Mouse (Mus musculus) midbrain, embryonic 10.5 days (tissue): Measurements from ENCODE around the gene Phox2a. TPM values are rescaled to one million over a fixed set of nuclear protein-coding genes. Genes with fewer than 3 reads are reported as not detected.

ENCODE experiments used
- DNase-seq: peaks from one replicate; pipeline ENCODE4 v3.0.0-alpha.2; 2017; ENCODE audit warnings: low spot score
- H3K27ac ChIP-seq: fragments of 300-500 bp; sonication (generic); replicated peaks from 2 replicates; pipeline ENCODE4 v1.5.1; 2016; ENCODE audit warnings: mild to moderate bottlenecking
- H3K27me3 ChIP-seq: fragments of 300-500 bp; sonication (generic); 2 replicates; pipeline ENCODE4 v1.6.1; 2016; ENCODE audit warnings: low read depth, mild to moderate bottlenecking; ENCODE audit not compliant: poor library complexity, severe bottlenecking
- H3K36me3 ChIP-seq: fragments of 300-500 bp; sonication (generic); 2 replicates; pipeline ENCODE4 v1.6.1; 2016; ENCODE audit warnings: mild to moderate bottlenecking, moderate library complexity
- H3K4me1 ChIP-seq: fragments of 300-500 bp; sonication (generic); 2 replicates; pipeline ENCODE4 v1.6.1; 2016
- H3K4me3 ChIP-seq: fragments of 300-500 bp; sonication (generic); 2 replicates; pipeline ENCODE4 v1.5.1; 2016; ENCODE audit warnings: mild to moderate bottlenecking, moderate library complexity
- H3K9me3 ChIP-seq: fragments of 300-500 bp; sonication (generic); replicated peaks from 2 replicates; pipeline ENCODE4 v1.6.1; 2016; ENCODE audit warnings: mild to moderate bottlenecking
- WGBS: fragments of 180-500 bp; shearing (Covaris S2); methylation state at CpG from one replicate; pipeline ENCODE4 v1.1.7; 2016; 5-methylcytosine and 5-hydroxymethylcytosine counted together
- polyA plus RNA-seq: library from polyadenylated mRNA; unstranded; fragments of >200 nt; fragmentation: Nextera tagmentation; extraction: Ambion mirVana; gene quantifications from 2 replicates; pipeline ENCODE4 v1.2.1, GENCODE M21; 2016

Gene Phox2a
- polyA plus RNA-seq, 1 experiment from 2014 or later = 2.0 TPM

DNA sequence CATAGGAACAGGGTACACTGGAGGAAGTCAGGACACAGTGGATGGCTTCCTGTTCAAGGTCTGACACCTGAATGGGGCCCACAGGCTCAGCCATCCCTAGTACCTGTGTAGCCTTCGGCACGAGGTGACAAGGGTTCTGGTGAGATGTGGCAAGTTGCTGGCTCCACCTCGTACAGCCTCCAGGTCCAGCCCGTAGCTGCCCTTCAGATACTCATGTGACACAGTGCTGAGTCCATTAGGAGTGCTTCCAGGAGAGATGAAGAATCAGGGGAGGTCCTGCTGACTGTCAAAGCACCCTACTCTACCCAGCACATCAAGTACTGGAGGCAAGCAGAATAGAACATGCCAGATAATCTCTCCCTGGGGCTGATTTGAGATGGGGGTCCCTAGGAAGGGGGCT is 14.3 kb downstream of the Phox2a start:
- peaks cover 35% of the 10 kb centered on the region for H3K4me1 ChIP-seq
- no peak overlapping the region for H3K4me3 ChIP-seq
- WGBS = 95% methylated on average over 4 of the region's 4 CpGs
- no peak overlapping the region for H3K27ac ChIP-seq
- H3K27me3 ChIP-seq = no peaks in the 10 kb centered on the region
- H3K36me3 ChIP-seq = peaks cover 75% of the 10 kb centered on the region
- no peak for DNase-seq
- 0 out of 2 replicates have a peak, but pooled peaks cover 6% of the 10 kb centered on the region for H3K9me3 ChIP-seq

DNA sequence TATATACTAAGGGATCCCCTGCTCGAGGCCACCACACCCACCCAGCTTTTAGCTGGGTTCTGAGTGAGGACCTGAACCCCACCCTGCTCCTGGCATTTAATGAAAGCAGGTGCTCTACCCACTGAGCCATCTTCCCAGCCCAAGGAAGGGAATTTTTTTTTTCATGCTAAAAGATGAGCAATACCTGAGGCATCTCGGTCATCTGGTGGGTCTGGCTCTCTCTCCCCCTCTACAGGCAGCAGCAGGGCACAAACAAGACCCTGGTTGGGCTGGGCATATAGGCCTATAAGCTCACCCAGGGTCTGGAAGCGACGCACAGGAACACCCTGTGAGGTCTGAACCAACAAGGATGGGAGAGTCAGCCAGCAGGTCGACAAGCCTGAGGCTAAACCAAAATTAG is 15.2 kb downstream of the Phox2a start:
- DNase-seq = no peak
- Histone ChIP-seq H3K4me1 (peaks cover 41% of the 10 kb centered on the region), H3K27ac (no peak overlapping the region), H3K4me3 (no peak overlapping the region), H3K9me3 (0 out of 2 replicates have a peak, but pooled peaks cover 6% of the 10 kb centered on the region), H3K36me3 (peaks cover 65% of the 10 kb centered on the region), H3K27me3 (no peaks in the 10 kb centered on the region)
- WGBS = 75% methylated on average over 5 of the region's 5 CpGs

DNA sequence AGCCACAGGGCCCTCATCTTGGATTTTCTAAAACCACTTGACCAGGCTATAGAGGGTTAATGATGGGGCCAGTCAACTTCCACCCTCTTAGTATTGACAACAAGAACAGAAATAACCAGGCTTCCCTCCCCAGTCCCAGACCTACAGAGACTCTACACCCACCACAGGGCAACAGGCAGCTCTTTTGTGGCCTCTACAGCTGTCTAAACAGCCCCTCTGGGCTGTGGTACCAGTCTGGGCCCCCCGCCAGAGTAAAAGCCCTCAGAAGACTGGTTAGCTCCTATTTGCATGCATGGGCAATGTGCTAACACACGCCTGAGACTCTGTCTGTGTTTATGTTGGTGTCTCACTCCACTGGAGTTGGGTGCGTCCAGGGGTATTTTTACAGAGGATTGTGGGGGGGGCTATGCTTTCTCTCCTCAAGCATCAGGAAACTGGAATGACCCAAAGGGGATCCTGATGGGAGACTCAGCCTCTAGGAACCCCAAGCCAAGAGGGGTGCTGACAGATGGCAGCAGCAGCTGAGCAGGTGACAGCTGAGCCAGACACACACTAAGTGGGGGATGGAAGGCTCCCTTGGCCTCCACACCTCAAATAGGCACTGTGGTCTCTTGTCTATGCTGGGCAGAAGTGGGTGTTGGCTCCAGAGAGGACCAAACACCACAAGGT is 15.9 kb downstream of the Phox2a start:
- H3K27me3 ChIP-seq = no peaks in the 10 kb centered on the region
- 70% methylated on average over 3 of the region's 3 CpGs for WGBS
- 0 out of 2 replicates have a peak, but pooled peaks cover 6% of the 10 kb centered on the region for H3K9me3 ChIP-seq
- H3K4me1 ChIP-seq = peaks cover 48% of the 10 kb centered on the region
- peak overlapping the region; percentile 73; the same call in 1 of the 2 replicates for H3K4me3 ChIP-seq
- H3K36me3 ChIP-seq = peaks cover 58% of the 10 kb centered on the region
- DNase-seq = no peak
- peak overlapping the region; percentile 96 for H3K27ac ChIP-seq

DNA sequence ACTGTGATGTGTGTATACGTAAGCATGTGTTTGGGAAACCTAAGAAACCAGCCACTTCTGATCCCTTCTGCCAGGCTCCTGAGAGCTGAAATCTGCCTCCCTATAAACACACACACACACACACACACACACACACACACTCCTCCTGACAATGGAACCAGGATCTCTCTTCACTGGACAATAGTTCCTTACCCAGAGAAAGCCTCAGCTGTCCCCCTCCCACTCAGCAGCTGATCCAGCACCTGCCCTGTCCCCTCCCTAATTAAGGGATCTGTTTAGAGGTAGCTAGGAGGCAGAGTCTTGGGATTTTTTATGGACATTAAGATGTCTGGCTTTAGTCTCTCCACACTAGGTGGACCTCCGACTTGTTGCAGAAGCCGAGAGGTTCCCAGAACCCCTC is 16.8 kb downstream of the Phox2a start:
- peaks cover 50% of the 10 kb centered on the region for H3K4me1 ChIP-seq

DNA sequence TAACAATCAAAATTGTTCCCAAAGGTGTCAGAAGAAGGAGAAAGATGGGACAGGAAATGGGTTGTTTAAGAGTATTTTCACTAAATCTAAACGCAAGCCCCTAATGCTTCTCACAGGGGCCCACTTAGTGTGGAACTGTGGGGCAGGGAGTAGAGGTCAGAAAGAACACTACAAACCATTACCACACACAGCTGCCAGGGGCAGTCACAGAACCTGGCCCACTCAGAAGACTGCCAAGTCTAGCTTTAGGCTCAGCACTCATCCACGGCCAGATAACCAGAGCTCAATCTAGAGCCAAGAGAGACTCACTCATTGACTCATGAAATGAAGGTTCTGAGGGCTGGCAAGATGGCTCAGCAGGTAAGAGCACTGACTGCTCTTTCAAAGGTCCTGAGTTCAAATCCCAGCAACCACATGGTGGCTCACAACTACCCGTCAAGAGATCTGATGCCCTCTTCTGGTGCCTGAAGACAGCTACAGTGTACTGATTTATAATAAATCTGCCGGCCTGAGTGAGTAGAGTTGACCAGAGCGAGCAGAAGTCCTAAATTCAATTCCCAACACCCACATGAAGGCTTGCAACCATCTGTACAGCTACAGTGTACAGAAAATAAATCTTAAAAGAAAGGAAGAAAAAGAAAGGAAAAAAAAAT is 17.5 kb downstream of the Phox2a start:
- peak overlapping the region; percentile 96 for H3K27ac ChIP-seq
- peaks cover 50% of the 10 kb centered on the region for H3K4me1 ChIP-seq
- peak; percentile 23 for DNase-seq
- no peaks in the 10 kb centered on the region for H3K27me3 ChIP-seq
- 0 out of 2 replicates have a peak, but pooled peaks cover 6% of the 10 kb centered on the region for H3K9me3 ChIP-seq
- H3K4me3 ChIP-seq = peak overlapping the region; percentile 73
- 52% methylated on average over 5 of the region's 5 CpGs for WGBS
- peaks cover 43% of the 10 kb centered on the region for H3K36me3 ChIP-seq

More for the DNA sequence above, 16.8 kb downstream of the Phox2a start:
- H3K9me3 ChIP-seq = 0 out of 2 replicates have a peak, but pooled peaks cover 6% of the 10 kb centered on the region
- peaks cover 50% of the 10 kb centered on the region for H3K36me3 ChIP-seq
- no peak for DNase-seq
- peak overlapping the region; percentile 73 for H3K4me3 ChIP-seq
- 79% methylated on average over 3 of the region's 3 CpGs for WGBS
- H3K27me3 ChIP-seq = no peaks in the 10 kb centered on the region
- H3K27ac ChIP-seq = peak overlapping the region; percentile 96

DNA sequence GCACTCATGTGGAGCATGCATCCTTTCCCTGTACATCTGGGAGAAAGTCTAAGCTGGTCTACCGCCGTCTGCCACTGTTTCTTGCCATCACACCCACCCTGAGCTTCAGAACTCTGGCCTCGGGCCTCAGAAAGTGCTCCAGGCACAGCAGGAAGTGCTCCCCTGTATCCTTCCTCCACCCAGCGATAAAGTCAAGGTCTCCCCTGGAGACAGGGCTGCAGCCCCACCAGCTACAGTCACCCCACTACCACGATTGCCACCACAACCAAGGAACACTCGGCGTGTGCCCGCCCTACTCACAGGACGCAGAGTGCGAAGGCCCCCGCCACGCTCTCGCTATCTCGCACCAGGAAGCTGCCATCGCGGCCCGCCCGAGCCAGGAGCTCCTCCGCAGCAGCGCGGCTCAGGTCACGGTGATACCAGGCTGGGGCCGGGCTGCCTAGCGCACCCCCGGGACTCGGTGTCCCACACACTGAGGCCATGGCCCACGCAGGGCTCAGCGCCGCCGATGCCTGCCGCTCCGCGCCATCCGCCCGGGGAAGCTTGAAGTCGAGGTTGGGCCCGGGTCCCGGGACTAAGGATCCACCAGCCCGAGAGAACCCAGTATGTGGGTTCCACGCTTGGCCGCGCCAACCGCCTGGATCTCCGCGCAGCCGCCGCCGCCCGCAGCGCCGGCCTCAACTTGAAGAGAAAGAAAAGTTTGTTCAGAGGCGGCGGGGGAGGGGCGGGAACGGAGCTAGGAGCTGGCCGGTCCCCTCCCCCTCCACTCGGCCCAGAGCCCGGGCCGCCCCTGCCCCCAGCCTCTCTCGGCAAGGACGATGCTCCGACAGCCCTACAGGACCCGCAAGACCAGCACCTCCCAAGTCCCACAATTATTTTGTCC is 18.4 kb downstream of the Phox2a start:
- Histone ChIP-seq H3K4me1 (peaks cover 50% of the 10 kb centered on the region), H3K36me3 (peaks cover 34% of the 10 kb centered on the region), H3K4me3 (peak overlapping the region; percentile 73), H3K27ac (peak overlapping the region; percentile 96), H3K27me3 (no peaks in the 10 kb centered on the region), H3K9me3 (no peaks in the 10 kb centered on the region)
- peak; percentile 86 for DNase-seq
- WGBS = under 1% methylated on average over 63 of the region's 63 CpGs

DNA sequence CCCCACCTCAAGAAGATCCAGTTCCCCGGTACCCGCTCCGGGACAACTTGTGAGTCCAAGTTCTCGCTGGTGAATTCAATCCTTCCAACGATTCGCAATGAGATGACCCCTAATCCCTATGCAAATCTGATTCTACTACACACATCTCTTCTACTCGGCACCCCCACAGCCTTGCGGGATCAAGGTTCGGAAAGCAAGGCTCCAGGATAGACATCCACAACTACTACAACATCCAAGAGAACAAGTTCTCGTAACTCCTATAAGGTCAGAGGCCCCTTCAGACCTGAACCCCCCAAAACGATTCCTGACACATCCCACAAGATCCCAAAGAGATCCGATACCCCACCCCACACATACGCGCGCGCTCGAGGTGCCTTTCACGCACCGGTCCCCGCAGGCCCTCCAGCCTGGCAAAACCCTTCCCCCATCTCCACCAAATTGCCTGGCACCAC is 19.1 kb downstream of the Phox2a start:
- peak overlapping the region; percentile 96 for H3K27ac ChIP-seq
- under 1% methylated on average over 20 of the region's 20 CpGs for WGBS
- H3K4me1 ChIP-seq = peaks cover 50% of the 10 kb centered on the region
- peak overlapping the region; percentile 73 for H3K4me3 ChIP-seq
- H3K27me3 ChIP-seq = no peaks in the 10 kb centered on the region
- peaks cover 27% of the 10 kb centered on the region for H3K36me3 ChIP-seq
- no peaks in the 10 kb centered on the region for H3K9me3 ChIP-seq
- DNase-seq = no peak

DNA sequence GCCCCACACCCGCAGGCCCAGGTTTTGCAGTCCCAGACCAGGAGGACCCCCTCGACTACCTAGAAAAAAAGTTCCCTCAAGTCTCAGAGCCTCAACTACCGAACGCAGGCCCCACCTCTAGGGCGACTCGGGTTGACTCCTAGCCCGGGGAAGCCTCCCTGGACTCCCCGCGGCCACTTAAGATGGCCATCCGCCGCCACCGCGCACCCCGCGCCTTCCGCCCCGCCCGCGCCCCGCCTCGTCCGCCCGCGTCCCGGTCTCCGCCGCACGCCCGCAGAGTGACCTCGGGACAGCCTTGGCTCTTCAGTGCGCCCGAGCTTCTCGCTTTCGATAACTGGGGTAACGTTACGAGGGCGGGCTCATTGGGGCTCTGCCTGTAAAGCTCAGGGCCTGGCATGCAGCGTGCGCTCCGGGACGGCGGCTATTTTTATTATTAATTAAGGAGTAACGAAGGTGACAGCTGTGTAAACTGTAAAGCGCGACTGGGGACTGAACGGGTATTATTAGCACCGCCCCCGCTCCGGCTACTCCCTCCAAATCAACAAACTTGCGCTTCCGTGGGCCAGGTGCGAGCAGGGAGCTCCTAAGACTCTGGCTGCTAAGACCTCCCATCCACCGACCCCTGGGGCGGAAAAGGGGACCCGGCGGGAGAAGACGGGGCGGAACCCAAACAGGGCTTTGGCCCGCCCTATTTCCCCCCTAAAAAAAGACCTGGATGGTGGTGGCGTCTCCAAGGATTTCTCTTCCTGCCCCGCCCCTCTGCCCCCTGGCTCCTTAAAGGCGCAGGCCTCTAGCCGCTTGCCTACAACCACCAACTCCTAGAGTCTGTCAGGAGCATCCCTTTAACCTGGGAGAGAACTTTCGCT is 19.7 kb downstream of the Phox2a start, which contains the start of gene Inppl1:
TSS of gene Inppl1 (minus strand) at position 624 of the 866 bp plus-strand sequence.
- H3K27me3 ChIP-seq = no peaks in the 10 kb centered on the region
- H3K4me1 ChIP-seq = peaks cover 50% of the 10 kb centered on the region
- peak within 1 kb of the TSS; percentile 73 for H3K4me3 ChIP-seq
- peak; percentile 89 for DNase-seq
- H3K27ac ChIP-seq = peak within 1 kb of the TSS; percentile 96
- under 1% methylated on average over 64 of the region's 64 CpGs for WGBS
- no peaks in the 10 kb centered on the region for H3K9me3 ChIP-seq
- H3K36me3 ChIP-seq = peaks cover 20% of the 10 kb centered on the region

DNA sequence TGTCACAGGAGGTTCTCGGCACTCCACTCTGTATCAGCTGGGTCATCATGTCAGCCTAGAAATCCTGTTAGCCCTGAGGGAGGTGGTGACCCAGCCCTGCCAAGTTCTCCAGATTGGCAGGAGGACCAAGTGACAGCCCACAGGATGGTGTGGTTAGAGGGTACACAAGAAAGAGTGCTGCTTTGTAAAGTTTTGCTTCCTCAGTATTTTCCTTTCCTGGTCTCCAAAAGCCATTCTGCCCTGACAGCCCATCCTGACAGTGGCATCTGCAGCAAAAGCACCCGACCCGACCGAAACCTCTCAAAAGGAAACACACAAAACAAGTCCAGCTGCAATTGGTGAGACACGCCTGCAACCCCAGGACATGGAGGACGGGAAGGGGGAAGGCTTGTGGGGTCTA is 26.1 kb downstream of the Phox2a start:
- H3K4me3 ChIP-seq = no peak overlapping the region
- no peaks in the 10 kb centered on the region for H3K36me3 ChIP-seq
- DNase-seq = no peak
- H3K27me3 ChIP-seq = no peaks in the 10 kb centered on the region
- no peaks in the 10 kb centered on the region for H3K9me3 ChIP-seq
- H3K4me1 ChIP-seq = peaks cover under 1% of the 10 kb centered on the region; the same call in 1 of the 2 replicates
- H3K27ac ChIP-seq = no peak overlapping the region
- WGBS = 85% methylated on average over 6 of the region's 6 CpGs

DNA sequence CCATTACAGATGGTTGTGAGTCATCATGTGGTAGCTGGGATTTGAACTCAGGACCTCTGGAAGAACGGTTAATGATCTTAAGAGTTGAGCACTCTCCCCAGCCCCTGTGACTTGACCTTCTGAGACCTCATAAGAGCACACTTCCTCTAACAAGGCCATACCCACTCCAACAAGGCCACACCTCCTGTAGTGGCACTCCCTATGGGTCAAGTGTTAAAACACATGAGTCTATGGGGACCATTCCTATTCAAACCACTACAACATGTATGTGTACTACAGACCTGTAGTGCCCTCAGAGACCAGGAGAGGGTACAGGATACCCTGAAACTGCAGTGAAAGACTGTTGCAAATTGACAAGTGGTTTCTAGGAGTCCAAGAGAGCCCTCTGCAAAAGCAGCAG is 29.8 kb downstream of the Phox2a start:
- H3K4me1 ChIP-seq = no peaks in the 10 kb centered on the region
- 97% methylated on average over 1 of the region's 1 CpGs for WGBS
- no peak overlapping the region for H3K4me3 ChIP-seq
- no peak overlapping the region for H3K27ac ChIP-seq
- no peaks in the 10 kb centered on the region for H3K27me3 ChIP-seq
- no peaks in the 10 kb centered on the region for H3K36me3 ChIP-seq
- H3K9me3 ChIP-seq = no peaks in the 10 kb centered on the region
- no peak for DNase-seq

DNA sequence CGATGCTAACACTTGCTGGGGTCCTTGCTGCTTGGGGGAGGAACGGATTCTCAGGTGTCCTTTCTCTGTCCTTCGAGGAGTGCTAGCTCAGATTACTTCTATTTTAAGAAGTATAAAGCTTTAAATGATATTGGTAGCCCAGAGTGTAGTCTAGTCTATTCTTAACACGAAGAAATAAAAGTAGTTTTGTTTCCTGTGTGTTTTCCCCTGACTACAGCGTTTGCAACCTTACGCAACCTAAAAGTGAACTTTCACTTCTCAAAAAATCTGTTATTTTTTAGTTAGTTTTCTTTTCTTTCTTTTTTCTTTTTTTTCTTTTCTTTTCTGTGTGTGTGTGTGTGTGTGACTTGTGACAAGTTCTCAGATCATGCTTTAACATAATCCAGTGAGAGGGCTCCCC is 33.6 kb downstream of the Phox2a start:
- no peak for DNase-seq
- Histone ChIP-seq H3K27ac (no peak overlapping the region), H3K27me3 (no peaks in the 10 kb centered on the region), H3K36me3 (no peaks in the 10 kb centered on the region), H3K4me1 (no peaks in the 10 kb centered on the region), H3K9me3 (no peaks in the 10 kb centered on the region), H3K4me3 (no peak overlapping the region)
- WGBS = 86% methylated on average over 6 of the region's 6 CpGs

DNA sequence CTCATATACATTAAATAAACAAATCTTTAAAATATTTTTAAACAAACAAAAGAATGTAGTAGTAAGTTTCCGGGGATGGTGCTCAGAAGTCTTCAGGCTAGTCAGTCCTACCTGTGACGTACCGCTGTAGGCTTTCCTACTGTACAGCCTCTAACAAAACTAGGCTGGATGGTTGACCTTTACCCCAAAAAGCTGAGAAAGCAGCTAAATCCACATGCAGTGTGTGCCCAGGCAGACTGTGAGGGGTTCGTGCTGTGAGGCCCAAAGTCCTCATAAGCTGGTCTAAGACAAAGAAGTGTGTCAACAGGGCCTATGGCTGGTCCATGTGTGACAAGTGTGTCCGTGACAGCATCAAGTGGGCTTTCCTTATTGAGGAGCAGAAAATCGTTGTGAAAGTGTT is 34.7 kb downstream of the Phox2a start:
- Histone ChIP-seq H3K27me3 (no peaks in the 10 kb centered on the region), H3K4me3 (no peak overlapping the region), H3K4me1 (no peaks in the 10 kb centered on the region), H3K9me3 (no peaks in the 10 kb centered on the region), H3K36me3 (no peaks in the 10 kb centered on the region), H3K27ac (no peak overlapping the region)
- no peak for DNase-seq
- 90% methylated on average over 6 of the region's 6 CpGs for WGBS
